Mouse (Mus musculus) liver, embryonic 11.5 days (tissue): ENCODE measurements at regions not wholly inside any gene's neighbourhood (a gene's known extent, or its start where the extent isn't known, plus 50 kb on each side); places are given as distances from the start of the nearest gene placed in this dataset.

Source experiments
- ATAC-seq: fragments of 200-750 bp; cut with Nextera tagmentation; replicated peaks from 2 replicates; pipeline ENCODE4 v1.8.0; 2017; ENCODE audit warnings: moderate number of reproducible peaks, mild to moderate bottlenecking, moderate TSS enrichment, moderate library complexity; ENCODE audit not compliant: low FRiP score
- DNase-seq: peaks from one replicate; pipeline ENCODE4 v3.0.0-alpha.2; 2017; ENCODE audit warnings: low spot score
- H3K27ac ChIP-seq: fragments of 300-500 bp; sonication (generic); 2 replicates; pipeline ENCODE4 v1.5.1; 2014; ENCODE audit warnings: mild to moderate bottlenecking, low read depth, low read length, control low read depth
- H3K27me3 ChIP-seq: fragments of 300-500 bp; sonication (generic); replicated peaks from 2 replicates; pipeline ENCODE4 v1.6.1; 2014; ENCODE audit warnings: low read length, mixed read lengths; ENCODE audit not compliant: control insufficient read depth, insufficient read depth
- H3K36me3 ChIP-seq: fragments of 300-500 bp; sonication (generic); 2 replicates; pipeline ENCODE4 v1.6.1; 2014; ENCODE audit warnings: mild to moderate bottlenecking, low read length, moderate library complexity, mixed read lengths; ENCODE audit not compliant: control insufficient read depth, insufficient read depth
- H3K4me1 ChIP-seq: fragments of 300-500 bp; sonication (generic); replicated peaks from 2 replicates; pipeline ENCODE4 v1.6.1; 2014; ENCODE audit warnings: low read length, mixed read lengths; ENCODE audit not compliant: control insufficient read depth, insufficient read depth
- H3K4me2 ChIP-seq: fragments of 300-500 bp; sonication (generic); 2 replicates; pipeline ENCODE4 v1.6.1; 2014; ENCODE audit warnings: mild to moderate bottlenecking, control low read depth, moderate library complexity
- H3K4me3 ChIP-seq: fragments of 300-500 bp; sonication (generic); 2 replicates; pipeline ENCODE4 v1.5.1; 2014; ENCODE audit warnings: low read depth, low read length, control low read depth
- H3K9ac ChIP-seq: fragments of 300-500 bp; sonication (generic); 2 replicates; pipeline ENCODE4 v1.6.1; 2014; ENCODE audit warnings: low read depth, low read length, control low read depth
- H3K9me3 ChIP-seq: fragments of 300-500 bp; sonication (generic); 2 replicates; pipeline ENCODE4 v1.6.1; 2016; ENCODE audit warnings: low read length, inconsistent platforms, mixed read lengths; ENCODE audit not compliant: control insufficient read depth
- WGBS: fragments of 180-500 bp; shearing (Covaris S2); extraction: QIAGEN DNeasy Blood & Tissue Kit; methylation state at CpG from one replicate; pipeline ENCODE4 v1.1.7; 2014; 5-methylcytosine and 5-hydroxymethylcytosine counted together

DNA sequence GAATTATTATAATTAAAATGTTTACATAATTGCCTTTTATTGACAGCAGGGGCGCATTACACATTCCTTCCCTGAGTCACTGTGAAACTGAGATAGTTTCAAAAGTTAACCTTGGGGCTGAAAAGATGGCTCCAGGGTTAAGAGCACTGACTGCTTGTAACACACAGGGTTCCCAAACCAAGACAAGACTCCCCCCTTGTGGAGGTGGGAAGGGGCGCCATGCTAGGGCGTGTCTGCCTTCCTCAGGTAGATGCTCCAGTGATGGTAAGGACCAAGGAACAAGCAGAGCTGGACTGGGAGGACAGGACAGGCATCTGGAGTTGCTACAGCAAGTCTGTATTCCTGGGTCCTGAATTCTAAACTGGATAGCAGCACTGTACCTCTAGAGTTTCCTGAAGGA lies 351.9 kb downstream of the Tbc1d22a start:
- WGBS = 61% methylated on average over 3 of the region's 3 CpGs
- DNase-seq (no peak), ATAC-seq (no peak)
- H3K9ac ChIP-seq = no peak overlapping the region
- no peak overlapping the region for H3K4me2 ChIP-seq
- no peaks in the 10 kb centered on the region for H3K4me1 ChIP-seq
- H3K4me3 ChIP-seq = no peak overlapping the region
- no peaks in the 10 kb centered on the region for H3K27me3 ChIP-seq
- no peaks in the 10 kb centered on the region for H3K9me3 ChIP-seq
- no peak overlapping the region for H3K27ac ChIP-seq
- H3K36me3 ChIP-seq = no peaks in the 10 kb centered on the region

DNA sequence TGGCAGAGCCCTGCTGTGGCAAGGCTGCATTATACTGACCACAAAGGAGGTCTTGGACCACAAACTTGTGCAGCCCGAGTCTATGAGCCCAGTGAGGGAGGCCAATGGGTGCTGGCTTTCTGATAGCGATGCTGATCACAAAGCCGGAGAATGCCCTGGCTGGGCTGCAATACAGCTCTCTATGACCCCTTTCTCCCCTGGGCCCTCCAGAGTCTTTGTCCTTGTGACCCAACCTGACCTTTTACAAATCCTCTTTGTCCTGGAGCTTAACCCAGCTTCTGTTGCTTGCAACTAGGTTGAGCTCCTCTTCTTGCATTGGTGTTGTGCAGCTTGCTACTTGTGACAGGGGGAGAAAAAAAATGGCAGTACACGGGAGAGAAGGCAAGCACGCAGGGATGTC lies 360.1 kb downstream of the Tbc1d22a start:
- H3K27ac ChIP-seq = no peak overlapping the region
- no peak overlapping the region for H3K4me3 ChIP-seq
- no peaks in the 10 kb centered on the region for H3K4me1 ChIP-seq
- H3K9ac ChIP-seq = no peak overlapping the region
- H3K9me3 ChIP-seq = no peaks in the 10 kb centered on the region
- H3K36me3 ChIP-seq = no peaks in the 10 kb centered on the region
- DNase-seq (no peak), ATAC-seq (no peak)
- 75% methylated on average over 5 of the region's 5 CpGs for WGBS
- no peak overlapping the region for H3K4me2 ChIP-seq
- no peaks in the 10 kb centered on the region for H3K27me3 ChIP-seq

DNA sequence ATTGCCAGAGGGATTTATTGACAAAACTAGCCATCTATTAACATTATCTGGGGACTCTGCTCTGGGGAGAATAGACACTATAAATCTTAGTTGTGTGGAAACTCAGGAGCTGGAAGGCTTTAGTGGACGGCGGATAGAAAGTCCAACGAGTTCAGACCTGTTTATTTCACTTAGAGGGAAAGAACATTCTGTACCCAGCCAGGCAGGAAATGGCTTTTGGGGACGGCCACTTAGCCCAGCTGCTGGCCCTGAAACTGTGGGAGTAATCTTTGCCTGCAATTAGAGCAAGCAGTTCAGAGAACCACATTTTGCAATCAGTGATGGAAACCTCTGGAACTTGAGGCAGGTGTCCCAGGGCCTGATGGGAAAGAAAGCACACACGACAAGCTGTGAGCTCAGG lies 362.4 kb downstream of the Tbc1d22a start:
- H3K27ac ChIP-seq = no peak overlapping the region
- no peak overlapping the region for H3K9ac ChIP-seq
- no peak overlapping the region for H3K4me3 ChIP-seq
- DNase-seq (no peak), ATAC-seq (no peak)
- H3K27me3 ChIP-seq = no peaks in the 10 kb centered on the region
- WGBS = 61% methylated on average over 5 of the region's 5 CpGs
- H3K36me3 ChIP-seq = no peaks in the 10 kb centered on the region
- H3K9me3 ChIP-seq = no peaks in the 10 kb centered on the region
- H3K4me2 ChIP-seq = no peak overlapping the region
- no peaks in the 10 kb centered on the region for H3K4me1 ChIP-seq

DNA sequence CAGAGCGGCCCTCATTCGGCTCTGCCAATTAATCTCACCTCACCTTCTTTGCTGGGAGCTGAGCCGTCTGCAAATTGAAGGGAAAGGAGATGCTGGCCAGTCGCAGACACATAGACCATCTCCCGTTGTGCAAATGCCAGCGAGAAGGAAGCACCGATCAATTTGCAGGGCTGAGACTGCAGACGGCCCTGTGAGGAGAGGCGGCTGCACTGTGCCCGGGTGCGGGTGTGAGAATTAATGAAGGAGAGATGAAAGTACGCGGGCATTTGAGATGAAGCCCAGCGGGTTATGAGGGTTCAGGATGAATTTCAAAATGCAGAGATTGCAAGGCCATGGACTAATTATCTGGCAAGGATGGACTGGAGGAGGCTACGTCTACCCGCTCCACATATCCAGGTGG lies 364.4 kb downstream of the Tbc1d22a start:
- 90% methylated on average over 16 of the region's 16 CpGs for WGBS
- no peak overlapping the region for H3K9ac ChIP-seq
- H3K4me3 ChIP-seq = no peak overlapping the region
- no peak overlapping the region for H3K27ac ChIP-seq
- no peaks in the 10 kb centered on the region for H3K27me3 ChIP-seq
- no peaks in the 10 kb centered on the region for H3K4me1 ChIP-seq
- no peaks in the 10 kb centered on the region for H3K9me3 ChIP-seq
- no peaks in the 10 kb centered on the region for H3K36me3 ChIP-seq
- no peak overlapping the region for H3K4me2 ChIP-seq
- DNase-seq (no peak), ATAC-seq (no peak)

DNA sequence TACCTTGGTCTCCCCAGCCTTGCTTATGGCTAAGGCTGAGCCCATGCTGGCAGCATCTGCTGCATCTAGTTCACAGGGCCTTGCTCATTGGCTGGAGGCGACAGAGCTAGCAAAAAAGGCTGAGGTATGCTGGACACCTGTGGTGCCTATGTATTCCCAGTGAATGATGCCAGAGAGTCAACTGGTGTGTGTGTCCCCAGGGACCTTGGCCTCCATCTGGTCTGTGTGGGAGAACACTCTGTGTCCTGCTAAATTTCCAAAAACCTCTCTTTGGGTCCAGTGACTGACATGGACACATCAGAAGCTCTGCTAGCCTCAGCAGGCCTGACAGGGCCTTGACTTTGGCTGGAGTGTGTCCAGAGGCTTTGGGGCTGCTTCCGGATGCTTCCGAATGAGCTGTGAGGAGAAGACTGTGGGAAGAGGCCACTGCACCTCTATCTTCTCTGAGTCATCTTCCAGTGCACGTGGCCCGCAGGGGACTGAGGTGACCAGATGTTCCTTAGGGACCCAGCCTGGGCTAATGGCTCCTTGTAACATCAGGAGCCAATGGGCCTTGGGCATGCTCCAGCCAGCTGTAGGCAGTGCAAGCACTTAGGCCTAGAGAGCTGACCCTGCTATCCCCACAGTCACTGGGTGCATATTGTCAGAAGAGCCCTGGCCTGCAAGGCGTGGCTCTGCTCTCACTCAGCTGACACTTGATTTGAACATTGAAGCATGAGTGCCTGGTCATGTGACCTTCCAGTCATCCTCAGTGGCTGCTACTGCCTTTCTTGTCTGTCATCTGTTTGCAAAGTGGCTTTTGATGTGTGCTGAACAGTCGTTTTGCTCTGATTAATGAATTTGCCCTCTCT lies 368.2 kb downstream of the Tbc1d22a start:
- Histone ChIP-seq H3K9ac (no peak overlapping the region), H3K4me2 (no peak overlapping the region), H3K4me3 (no peak overlapping the region), H3K27ac (no peak overlapping the region), H3K27me3 (no peaks in the 10 kb centered on the region), H3K9me3 (no peaks in the 10 kb centered on the region), H3K36me3 (no peaks in the 10 kb centered on the region), H3K4me1 (no peaks in the 10 kb centered on the region)
- 71% methylated on average over 7 of the region's 7 CpGs for WGBS
- DNase-seq = no peak
- no peak for ATAC-seq

DNA sequence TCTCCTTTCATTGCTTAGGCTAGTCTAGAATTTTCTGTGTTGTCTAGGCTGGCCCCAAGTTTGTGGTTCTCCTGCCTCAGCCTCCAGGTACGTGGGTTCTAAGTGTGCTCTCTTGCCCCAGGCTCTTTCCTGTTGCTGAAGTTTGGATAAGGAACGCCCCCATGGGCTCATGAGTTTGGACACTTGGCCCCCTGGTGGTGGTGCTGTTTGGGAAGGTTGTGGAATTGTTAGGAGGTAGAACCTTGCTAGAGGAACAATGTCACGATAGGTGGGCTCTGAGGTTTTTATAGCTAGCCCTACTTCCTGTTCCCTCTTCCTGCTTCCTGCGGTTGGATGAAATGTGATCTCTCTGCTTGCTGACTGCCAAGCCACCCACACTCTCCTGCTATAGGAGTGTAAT lies 371.5 kb downstream of the Tbc1d22a start:
- Histone ChIP-seq H3K4me1 (no peaks in the 10 kb centered on the region), H3K27me3 (no peaks in the 10 kb centered on the region), H3K9me3 (no peaks in the 10 kb centered on the region), H3K9ac (no peak overlapping the region), H3K36me3 (no peaks in the 10 kb centered on the region), H3K27ac (no peak overlapping the region), H3K4me2 (no peak overlapping the region), H3K4me3 (no peak overlapping the region)
- ATAC-seq = no peak
- DNase-seq = no peak
- WGBS = 57% methylated on average over 4 of the region's 4 CpGs

DNA sequence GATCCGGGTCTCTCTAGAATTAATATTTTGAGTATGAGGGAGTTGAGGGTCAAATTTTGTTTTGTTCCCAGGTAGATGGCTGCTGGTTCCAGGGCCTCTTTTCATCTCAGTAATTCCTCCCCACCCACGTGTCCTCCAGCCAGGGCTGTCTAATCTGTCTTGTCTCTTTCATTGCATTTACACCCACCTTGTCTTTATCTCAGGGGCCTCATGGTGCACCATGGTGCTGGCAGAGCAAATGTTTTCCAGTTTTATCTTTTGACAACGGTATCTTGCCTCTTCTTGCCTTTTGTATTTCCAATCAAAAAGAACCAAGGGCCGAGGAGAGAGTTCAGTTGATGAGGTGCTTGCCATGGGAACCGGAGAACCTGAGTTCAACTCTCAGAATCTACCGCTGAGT lies 372.9 kb downstream of the Tbc1d22a start:
- ATAC-seq (peak; percentile 87), DNase-seq (no peak)
- no peak overlapping the region for H3K4me3 ChIP-seq
- H3K9me3 ChIP-seq = no peaks in the 10 kb centered on the region
- H3K9ac ChIP-seq = no peak overlapping the region
- H3K4me2 ChIP-seq = no peak overlapping the region
- no peaks in the 10 kb centered on the region for H3K36me3 ChIP-seq
- no peaks in the 10 kb centered on the region for H3K4me1 ChIP-seq
- no peaks in the 10 kb centered on the region for H3K27me3 ChIP-seq
- 60% methylated on average over 6 of the region's 6 CpGs for WGBS
- H3K27ac ChIP-seq = no peak overlapping the region

DNA sequence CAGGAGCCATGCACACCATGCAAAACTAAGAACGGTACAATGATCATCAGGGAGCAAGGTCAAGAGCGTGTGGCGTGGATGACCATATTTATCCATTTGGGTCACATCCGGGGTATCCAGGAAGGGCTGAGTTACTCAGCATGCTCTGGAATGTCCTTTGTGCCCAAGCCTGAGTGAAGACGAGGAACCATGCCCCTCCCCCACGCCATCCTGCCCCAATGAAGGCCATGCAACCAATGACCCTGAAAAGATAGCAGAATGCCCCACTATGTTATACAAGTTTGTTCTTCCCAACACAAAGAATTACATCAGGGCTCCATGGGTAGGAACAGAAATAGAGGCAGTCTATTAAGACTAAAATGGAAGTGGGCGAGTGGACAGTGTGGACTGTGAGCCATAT lies 375.8 kb downstream of the Tbc1d22a start:
- Histone ChIP-seq H3K36me3 (no peaks in the 10 kb centered on the region), H3K9ac (no peak overlapping the region), H3K27ac (no peak overlapping the region), H3K4me2 (no peak overlapping the region), H3K27me3 (no peaks in the 10 kb centered on the region), H3K9me3 (no peaks in the 10 kb centered on the region), H3K4me1 (no peaks in the 10 kb centered on the region), H3K4me3 (no peak overlapping the region)
- DNase-seq (no peak), ATAC-seq (no peak)
- WGBS = 75% methylated on average over 7 of the region's 7 CpGs

DNA sequence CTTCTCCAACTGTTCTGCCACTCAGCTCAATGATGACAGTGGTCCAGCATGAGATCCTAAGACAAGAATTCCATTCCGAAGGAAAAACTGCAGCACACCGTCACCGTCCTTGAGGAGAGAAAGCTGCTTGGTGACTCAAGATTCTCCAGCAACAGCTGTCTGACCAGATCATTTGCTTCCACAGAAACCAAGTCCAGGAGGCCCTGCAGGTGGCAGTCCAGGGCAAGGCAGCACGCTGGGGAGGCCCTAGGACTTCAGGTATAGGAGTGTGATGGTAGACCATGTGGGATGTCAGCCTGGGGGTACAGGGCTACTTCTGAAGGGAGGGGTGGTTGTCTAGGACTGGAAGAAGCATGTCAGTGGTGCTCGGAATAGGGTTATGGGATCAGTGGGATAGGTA lies 376.6 kb downstream of the Tbc1d22a start:
- Histone ChIP-seq H3K9me3 (no peaks in the 10 kb centered on the region), H3K36me3 (no peaks in the 10 kb centered on the region), H3K4me2 (no peak overlapping the region), H3K4me1 (no peaks in the 10 kb centered on the region), H3K27ac (no peak overlapping the region), H3K9ac (no peak overlapping the region), H3K27me3 (no peaks in the 10 kb centered on the region), H3K4me3 (no peak overlapping the region)
- 77% methylated on average over 5 of the region's 5 CpGs for WGBS
- no peak for ATAC-seq
- DNase-seq = no peak
